30 mouse cellular contexts compared by ENCODE assay signal in the genomic region with DNA sequence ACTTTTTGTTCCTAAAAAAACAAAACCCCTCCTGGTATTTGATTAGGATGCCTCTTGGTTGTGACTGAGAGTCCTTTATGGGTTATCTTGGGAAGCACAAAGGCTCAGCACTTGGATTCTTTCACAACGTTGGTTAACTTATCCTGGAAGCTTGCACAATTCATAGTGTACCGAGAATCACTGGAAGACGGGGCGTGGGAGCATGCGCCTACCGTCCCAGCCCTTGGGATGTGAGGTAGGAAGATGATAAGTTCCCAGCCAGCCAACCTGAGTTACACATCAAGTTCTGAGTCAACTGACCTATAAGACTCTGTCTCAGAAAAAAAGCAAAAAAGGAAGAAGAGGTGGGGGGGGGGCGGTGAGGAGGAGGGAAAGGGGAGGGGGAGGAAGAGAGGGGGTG. TPM values are rescaled to one million over a fixed set of nuclear protein-coding genes. Genes with fewer than 3 reads are reported as not detected.
"Had no signal": no experiment of that assay in that cellular context is flagged by ENCODE, and none has a peak within 500 bp of the region (broad histone marks: within the 10 kb centered on the region; RNA-seq: fewer than 3 reads in every experiment).

No protein-coding gene starts in this region.

- H3K4me2 ChIP-seq: heart, embryonic 12.5 days; hindbrain, embryonic 13.5 days; hindbrain, embryonic 15.5 days; limb, embryonic 12.5 days; liver, embryonic 11.5 days; liver, embryonic 13.5 days; liver, embryonic 15.5 days had no signal

- H3K9ac ChIP-seq: heart, embryonic 12.5 days; hindbrain, embryonic 13.5 days; hindbrain, embryonic 15.5 days; limb, embryonic 12.5 days; liver, embryonic 13.5 days; liver, embryonic 15.5 days had no signal

- H3K27ac ChIP-seq: heart, adult 2 months; hindbrain, embryonic 13.5 days; hindbrain, embryonic 15.5 days; hindbrain, postnatal 0 days; layer of hippocampus, adult 2 months; left cerebral cortex, adult 2 months; limb, embryonic 10.5 days; limb, embryonic 12.5 days; liver, embryonic 13.5 days; liver, embryonic 15.5 days had no signal

- ATAC-seq: hindbrain, postnatal 0 days had no signal

- H3K9me3 ChIP-seq: hindbrain, embryonic 13.5 days; hindbrain, embryonic 15.5 days; limb, embryonic 10.5 days; limb, embryonic 12.5 days; liver, embryonic 13.5 days; liver, embryonic 15.5 days had no signal

- H3K27me3 ChIP-seq: heart, embryonic 12.5 days; hindbrain, embryonic 13.5 days; hindbrain, embryonic 15.5 days; limb, embryonic 12.5 days; liver, embryonic 13.5 days had no signal

- H3K4me3 ChIP-seq: heart, adult 2 months; heart, embryonic 12.5 days; hindbrain, embryonic 13.5 days; hindbrain, embryonic 15.5 days; layer of hippocampus, adult 2 months; left cerebral cortex, adult 2 months; limb, embryonic 10.5 days; limb, embryonic 12.5 days; liver, embryonic 13.5 days; liver, embryonic 15.5 days had no signal

- DNase-seq: gastrocnemius, postnatal 14 days; gastrocnemius, postnatal 36 days; heart, adult 2 months; heart, postnatal 10 days; kidney, adult 18-20 months; kidney, adult 8-10 months; kidney, postnatal 10 days; kidney, postnatal 25 days; kidney, postnatal 4 days; liver; liver, embryonic 13.5 days had no signal

- H3K36me3 ChIP-seq: heart, embryonic 12.5 days; hindbrain, embryonic 13.5 days; hindbrain, embryonic 15.5 days; limb, embryonic 10.5 days; limb, embryonic 12.5 days; liver, embryonic 13.5 days; liver, embryonic 15.5 days had no signal

- H3K4me1 ChIP-seq: heart, embryonic 12.5 days; hindbrain, embryonic 13.5 days; hindbrain, embryonic 15.5 days; limb, embryonic 10.5 days; limb, embryonic 12.5 days; liver, embryonic 13.5 days; liver, embryonic 15.5 days had no signal

RNA-seq across cellular contexts. Expression of gene BC035947, which starts 6.9 kb away (rescaled TPM):
- total RNA-seq: gastrocnemius, adult 18-20 months; gastrocnemius, postnatal 14 days; gastrocnemius, postnatal 36 days; heart, adult 2 months; heart, postnatal 10 days; hematopoietic stem cell, adult 5-6 weeks had no signal
- polyA plus RNA-seq: heart, embryonic 14.5 days; heart, embryonic 16.5 days; liver, embryonic 11.5 days; liver, embryonic 13.5 days had no signal

RNA-seq across cellular contexts. Expression of gene Mogat1, which starts 8.1 kb away (rescaled TPM):
- total RNA-seq: gastrocnemius, adult 18-20 months; gastrocnemius, postnatal 36 days; heart, adult 2 months; heart, postnatal 25 days; hematopoietic stem cell, adult 5-6 weeks; hindbrain, postnatal 0 days; layer of hippocampus, adult 2 months; layer of hippocampus, postnatal 10 days; left cerebral cortex, adult 2 months; left cerebral cortex, postnatal 14 days; left cerebral cortex, postnatal 36 days had no signal
- polyA plus RNA-seq: heart, embryonic 12.5 days; heart, embryonic 14.5 days; hindbrain, embryonic 13.5 days; kidney, embryonic 14.5 days; limb, embryonic 12.5 days; liver, embryonic 11.5 days; liver, embryonic 13.5 days; liver, embryonic 15.5 days had no signal
